Mouse (Mus musculus) kidney, adult 18-20 months (tissue): ENCODE measurements at regions not wholly inside any gene's neighbourhood (a gene's known extent, or its start where the extent isn't known, plus 50 kb on each side); places are given as distances from the start of the nearest gene placed in this dataset.
A peak's percentile ranks its signal among the peaks of the same experiment; 100 is the strongest.

ENCODE experiments used
- DNase-seq: peaks from one replicate; pipeline ENCODE4 v3.0.0; 2021

GRCm38 (mm10) chr6:117237096-117237495 lies 68.8 kb downstream of the Cxcl12 start:
- DNase-seq: no peak

GRCm38 (mm10) chr6:117241206-117241605 lies 72.9 kb downstream of the Cxcl12 start:
- DNase-seq: no peak

- DNase-seq: no peak
Observed at GRCm38 (mm10) chr6:117245398-117245797, 77.1 kb downstream of the Cxcl12 start.

- no peak for DNase-seq
Observed at GRCm38 (mm10) chr6:117245849-117246248, 77.5 kb downstream of the Cxcl12 start.

GRCm38 (mm10) chr6:117249230-117249921 lies 81.0 kb downstream of the Cxcl12 start:
- DNase-seq: peak; percentile 31

- no peak for DNase-seq
Observed at GRCm38 (mm10) chr6:117250051-117250450, 81.7 kb downstream of the Cxcl12 start.

- DNase-seq: no peak
Observed at GRCm38 (mm10) chr6:117251383-117251925, 83.1 kb downstream of the Cxcl12 start.

GRCm38 (mm10) chr6:117252361-117252760 lies 84.0 kb downstream of the Cxcl12 start:
- DNase-seq: no peak

GRCm38 (mm10) chr6:117253036-117253435 lies 84.7 kb downstream of the Cxcl12 start:
- DNase-seq: no peak

- DNase-seq: no peak
Observed at GRCm38 (mm10) chr6:117253586-117254330, 85.4 kb downstream of the Cxcl12 start.

- peak; percentile 61 for DNase-seq
Observed at GRCm38 (mm10) chr6:117254620-117255228, 86.4 kb downstream of the Cxcl12 start.

GRCm38 (mm10) chr6:117255399-117256098 lies 87.2 kb downstream of the Cxcl12 start:
- DNase-seq: no peak

GRCm38 (mm10) chr6:117256099-117256471 lies 87.8 kb downstream of the Cxcl12 start:
- no peak for DNase-seq

GRCm38 (mm10) chr6:117257591-117257990 lies 89.3 kb downstream of the Cxcl12 start:
- DNase-seq: no peak

GRCm38 (mm10) chr6:117267906-117268305 lies 99.6 kb downstream of the Cxcl12 start:
- DNase-seq: no peak

- DNase-seq: no peak
Observed at GRCm38 (mm10) chr6:117268376-117268775, 100.0 kb downstream of the Cxcl12 start.

- DNase-seq: no peak
Observed at GRCm38 (mm10) chr6:117270261-117270660, 101.9 kb downstream of the Cxcl12 start.

GRCm38 (mm10) chr6:117271562-117272226 lies 103.4 kb downstream of the Cxcl12 start:
- DNase-seq: no peak

GRCm38 (mm10) chr6:117272227-117272955 lies 104.1 kb downstream of the Cxcl12 start:
- peak; percentile 19 for DNase-seq

GRCm38 (mm10) chr6:117275915-117276314 lies 107.6 kb downstream of the Cxcl12 start:
- DNase-seq: no peak

- DNase-seq: no peak
Observed at GRCm38 (mm10) chr6:117276850-117277249, 108.5 kb downstream of the Cxcl12 start.

- no peak for DNase-seq
Observed at GRCm38 (mm10) chr6:117279297-117279696, 111.0 kb downstream of the Cxcl12 start.
